Mouse (Mus musculus): Measurements from ENCODE around the gene Fbxo34. TPM values are rescaled to one million over a fixed set of nuclear protein-coding genes. Genes with fewer than 3 reads are reported as not detected.

The Fbxo34 gene
- polyA plus RNA-seq, 1 experiment = 18.1 TPM

GRCm38 (mm10) chr14:47553380-47553779 lies 103.2 kb downstream of the Fbxo34 start:
- 95% methylated on average over 2 of the region's 2 CpGs for WGBS
- H3K27me3 ChIP-seq (ENCODE audit: control insufficient read depth, insufficient read depth, low read length) = no peaks in the 10 kb centered on the region
- TF ChIP-seq POLR2A (IDR thresholded peaks at IDR 0.05; ENCODE audit: control insufficient read depth, extremely low read depth, insufficient read depth, low read length, poor library complexity) (no peak), CTCF (IDR thresholded peaks at IDR 0.05; ENCODE audit: borderline replicate concordance, control insufficient read depth, extremely low read depth, insufficient read depth, low read length, poor library complexity) (no peak)
- no peak overlapping the region for H3K27ac ChIP-seq (ENCODE audit: control insufficient read depth, insufficient read depth, low read length)
- H3K36me3 ChIP-seq (ENCODE audit: control insufficient read depth, insufficient read depth, low read length) = peaks cover 7% of the 10 kb centered on the region
- no peak for DNase-seq
- no peaks in the 10 kb centered on the region for H3K4me1 ChIP-seq (replicated peaks; ENCODE audit: control insufficient read depth, insufficient read depth, low read length)
- no peak overlapping the region for H3K4me3 ChIP-seq (ENCODE audit: control insufficient read depth, insufficient read depth, low read length)

- H3K4me3 ChIP-seq (ENCODE audit: control insufficient read depth, insufficient read depth, low read length) = no peak overlapping the region
- H3K27ac ChIP-seq (ENCODE audit: control insufficient read depth, insufficient read depth, low read length) = no peak overlapping the region
- TF ChIP-seq POLR2A (IDR thresholded peaks at IDR 0.05; ENCODE audit: control insufficient read depth, extremely low read depth, insufficient read depth, low read length, poor library complexity) (no peak), CTCF (IDR thresholded peaks at IDR 0.05; ENCODE audit: borderline replicate concordance, control insufficient read depth, extremely low read depth, insufficient read depth, low read length, poor library complexity) (no peak)
- no peaks in the 10 kb centered on the region for H3K4me1 ChIP-seq (replicated peaks; ENCODE audit: control insufficient read depth, insufficient read depth, low read length)
- peaks cover 3% of the 10 kb centered on the region; the same call in 1 of the 2 replicates for H3K36me3 ChIP-seq (ENCODE audit: control insufficient read depth, insufficient read depth, low read length)
- DNase-seq = no peak
- WGBS = 83% methylated on average over 4 of the region's 4 CpGs
- no peaks in the 10 kb centered on the region for H3K27me3 ChIP-seq (ENCODE audit: control insufficient read depth, insufficient read depth, low read length)
Measured at GRCm38 (mm10) chr14:47554236-47554635, 104.0 kb downstream of the Fbxo34 start.

GRCm38 (mm10) chr14:47555225-47555624 lies 105.0 kb downstream of the Fbxo34 start:
- WGBS = 99% methylated on average over 5 of the region's 5 CpGs

GRCm38 (mm10) chr14:47560714-47561113 lies 110.5 kb downstream of the Fbxo34 start:
- no peaks in the 10 kb centered on the region for H3K36me3 ChIP-seq (ENCODE audit: control insufficient read depth, insufficient read depth, low read length)
- no peak for DNase-seq
- H3K4me1 ChIP-seq (replicated peaks; ENCODE audit: control insufficient read depth, insufficient read depth, low read length) = no peaks in the 10 kb centered on the region
- H3K27me3 ChIP-seq (ENCODE audit: control insufficient read depth, insufficient read depth, low read length) = no peaks in the 10 kb centered on the region
- no peak overlapping the region for H3K4me3 ChIP-seq (ENCODE audit: control insufficient read depth, insufficient read depth, low read length)
- 96% methylated on average over 2 of the region's 2 CpGs for WGBS
- no peak for TF ChIP-seq CTCF (IDR thresholded peaks at IDR 0.05; ENCODE audit: borderline replicate concordance, control insufficient read depth, extremely low read depth, insufficient read depth, low read length, poor library complexity)
- TF ChIP-seq POLR2A (IDR thresholded peaks at IDR 0.05; ENCODE audit: control insufficient read depth, extremely low read depth, insufficient read depth, low read length, poor library complexity) = no peak
- no peak overlapping the region for H3K27ac ChIP-seq (ENCODE audit: control insufficient read depth, insufficient read depth, low read length)

More at GRCm38 (mm10) chr14:47555225-47555624, 105.0 kb downstream of the Fbxo34 start:
- Histone ChIP-seq H3K4me3 (ENCODE audit: control insufficient read depth, insufficient read depth, low read length) (no peak overlapping the region), H3K36me3 (ENCODE audit: control insufficient read depth, insufficient read depth, low read length) (peaks cover 3% of the 10 kb centered on the region; the same call in 1 of the 2 replicates), H3K27ac (ENCODE audit: control insufficient read depth, insufficient read depth, low read length) (no peak overlapping the region), H3K27me3 (ENCODE audit: control insufficient read depth, insufficient read depth, low read length) (no peaks in the 10 kb centered on the region), H3K4me1 (replicated peaks; ENCODE audit: control insufficient read depth, insufficient read depth, low read length) (no peaks in the 10 kb centered on the region)
- no peak for DNase-seq
- TF ChIP-seq POLR2A (IDR thresholded peaks at IDR 0.05; ENCODE audit: control insufficient read depth, extremely low read depth, insufficient read depth, low read length, poor library complexity) = no peak
- no peak for TF ChIP-seq CTCF (IDR thresholded peaks at IDR 0.05; ENCODE audit: borderline replicate concordance, control insufficient read depth, extremely low read depth, insufficient read depth, low read length, poor library complexity)

- no peaks in the 10 kb centered on the region for H3K27me3 ChIP-seq (ENCODE audit: control insufficient read depth, insufficient read depth, low read length)
- no peak for DNase-seq
- WGBS = 100% methylated on average over 1 of the region's 1 CpGs
- no peaks in the 10 kb centered on the region for H3K36me3 ChIP-seq (ENCODE audit: control insufficient read depth, insufficient read depth, low read length)
- no peak for TF ChIP-seq POLR2A (IDR thresholded peaks at IDR 0.05; ENCODE audit: control insufficient read depth, extremely low read depth, insufficient read depth, low read length, poor library complexity)
- no peak overlapping the region for H3K27ac ChIP-seq (ENCODE audit: control insufficient read depth, insufficient read depth, low read length)
- no peak overlapping the region for H3K4me3 ChIP-seq (ENCODE audit: control insufficient read depth, insufficient read depth, low read length)
- H3K4me1 ChIP-seq (replicated peaks; ENCODE audit: control insufficient read depth, insufficient read depth, low read length) = no peaks in the 10 kb centered on the region
Measured at GRCm38 (mm10) chr14:47562530-47562929, 112.3 kb downstream of the Fbxo34 start.

GRCm38 (mm10) chr14:47563106-47563505 lies 112.9 kb downstream of the Fbxo34 start:
- WGBS = 91% methylated on average over 4 of the region's 4 CpGs
- Histone ChIP-seq H3K36me3 (ENCODE audit: control insufficient read depth, insufficient read depth, low read length) (no peaks in the 10 kb centered on the region), H3K27ac (ENCODE audit: control insufficient read depth, insufficient read depth, low read length) (no peak overlapping the region), H3K27me3 (ENCODE audit: control insufficient read depth, insufficient read depth, low read length) (no peaks in the 10 kb centered on the region), H3K4me1 (replicated peaks; ENCODE audit: control insufficient read depth, insufficient read depth, low read length) (no peaks in the 10 kb centered on the region), H3K4me3 (ENCODE audit: control insufficient read depth, insufficient read depth, low read length) (no peak overlapping the region)
- DNase-seq = no peak
- TF ChIP-seq CTCF (IDR thresholded peaks at IDR 0.05; ENCODE audit: borderline replicate concordance, control insufficient read depth, extremely low read depth, insufficient read depth, low read length, poor library complexity) (no peak), POLR2A (IDR thresholded peaks at IDR 0.05; ENCODE audit: control insufficient read depth, extremely low read depth, insufficient read depth, low read length, poor library complexity) (no peak)
